Mouse (Mus musculus) brain, embryonic 14.5 days (tissue): ENCODE data around the gene Nol4l.

Experiments
- CTCF ChIP-seq: fragments of 200-500 bp; IDR thresholded peaks from 2 replicates; pipeline ENCODE4 v1.5.1; 2012; ENCODE audit warnings: inconsistent platforms, mild to moderate bottlenecking, moderate library complexity, borderline replicate concordance; ENCODE audit not compliant: insufficient read depth, insufficient read length; ENCODE audit errors: extremely low read depth
- POLR2A ChIP-seq: fragments of 200-500 bp; IDR thresholded peaks from 2 replicates; pipeline ENCODE4 v1.6.1; 2012; ENCODE audit warnings: mild to moderate bottlenecking, inconsistent platforms, borderline replicate concordance; ENCODE audit not compliant: poor library complexity, insufficient read depth, insufficient read length, severe bottlenecking; ENCODE audit errors: extremely low read depth

DNA sequence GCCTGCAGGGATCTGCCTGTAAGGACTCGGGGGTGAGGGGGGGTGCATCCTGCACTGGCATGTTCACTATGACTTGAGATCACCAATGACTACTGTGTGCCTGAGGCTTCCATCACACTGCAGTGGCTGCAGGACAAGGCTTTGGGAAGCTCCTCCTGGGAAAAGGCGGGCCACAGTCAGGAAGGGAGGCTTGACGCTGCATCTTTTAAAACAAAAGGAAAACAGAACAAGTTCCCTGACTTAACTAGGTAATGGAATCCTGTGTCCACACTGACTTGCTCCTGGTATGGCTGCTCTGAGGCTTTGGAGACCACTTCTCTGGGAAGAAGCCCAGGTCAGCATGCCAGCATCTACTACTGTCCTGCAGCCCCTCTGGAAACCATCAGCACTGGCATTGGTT is 120.8 kb downstream of the Nol4l start:
- no peak for TF ChIP-seq CTCF
- TF ChIP-seq POLR2A = no peak
